Mouse (Mus musculus): Measurements from ENCODE around the gene Pga5.

- TF ChIP-seq CEBPB (IDR thresholded peaks at IDR 0.05; ENCODE audit: insufficient read depth, poor library complexity, severe bottlenecking) (no peak), POLR2A (IDR thresholded peaks at IDR 0.05; ENCODE audit: insufficient read length, low read depth) (no peak), TCF12 (IDR thresholded peaks at IDR 0.05; ENCODE audit: insufficient read depth, poor library complexity, severe bottlenecking) (no peak), MYOD1 (IDR thresholded peaks at IDR 0.05; ENCODE audit: control insufficient read depth in 1 of 3, insufficient read length in 2 of 3, low read depth in 2 of 3) (no peak), USF1 (IDR thresholded peaks at IDR 0.05; ENCODE audit: low read depth) (no peak), SRF (IDR thresholded peaks at IDR 0.05; ENCODE audit: control insufficient read depth, insufficient read length, low read depth) (no peak), MYOG (IDR thresholded peaks at IDR 0.05; ENCODE audit: control insufficient read depth in 1 of 3, insufficient read depth in 1 of 3, insufficient read length in 2 of 3, low read depth in 2 of 3) (no peak), TCF3 (IDR thresholded peaks at IDR 0.05; ENCODE audit: insufficient read length, low read depth) (no peak), E2F4 (IDR thresholded peaks at IDR 0.05; ENCODE audit: insufficient read depth) (no peak), MAX (IDR thresholded peaks at IDR 0.05; ENCODE audit: low read depth) (no peak), REST (IDR thresholded peaks at IDR 0.05; ENCODE audit: insufficient read depth, insufficient read length) (no peak)
Measured at GRCm38 (mm10) chr19:10707881-10708280, 30.0 kb upstream of the Pga5 start.
